Mouse (Mus musculus) lung, embryonic 16.5 days (tissue): Measurements from ENCODE around the gene Cmip. TPM values are rescaled to one million over a fixed set of nuclear protein-coding genes. Genes with fewer than 3 reads are reported as not detected.
A peak's percentile ranks its signal among the peaks of the same experiment; 100 is the strongest.

ENCODE experiments used
- ATAC-seq: fragments of 200-750 bp; cut with Nextera tagmentation; 2 replicates; pipeline ENCODE4 v1.8.0; 2017; ENCODE audit warnings: low read depth, mild to moderate bottlenecking, moderate library complexity
- H3K27ac ChIP-seq: fragments of 300-500 bp; sonication (generic); 2 replicates; pipeline ENCODE4 v1.5.1; 2014; ENCODE audit warnings: mild to moderate bottlenecking, control low read depth, low read length
- H3K27me3 ChIP-seq: fragments of 300-500 bp; sonication (generic); 2 replicates; pipeline ENCODE4 v1.6.1; 2014; ENCODE audit warnings: low read depth, low read length, mixed read lengths; ENCODE audit not compliant: control insufficient read depth, insufficient read depth
- H3K36me3 ChIP-seq: fragments of 300-500 bp; sonication (generic); 2 replicates; pipeline ENCODE4 v1.6.1; 2014; ENCODE audit warnings: low read length; ENCODE audit not compliant: control insufficient read depth, insufficient read depth
- H3K4me1 ChIP-seq: fragments of 300-500 bp; sonication (generic); replicated peaks from 2 replicates; pipeline ENCODE4 v1.6.1; 2014; ENCODE audit warnings: low read length, mixed read lengths; ENCODE audit not compliant: control insufficient read depth, insufficient read depth
- H3K4me2 ChIP-seq: fragments of 300-500 bp; sonication (generic); 2 replicates; pipeline ENCODE4 v1.6.1; 2014; ENCODE audit warnings: low read depth, low read length, control low read depth
- H3K4me3 ChIP-seq: fragments of 300-500 bp; sonication (generic); 2 replicates; pipeline ENCODE4 v1.5.1; 2014; ENCODE audit warnings: mild to moderate bottlenecking, low read length, control low read depth
- H3K9ac ChIP-seq: fragments of 300-500 bp; sonication (generic); 2 replicates; pipeline ENCODE4 v1.6.1; 2014; ENCODE audit warnings: low read length, control low read depth
- H3K9me3 ChIP-seq: fragments of 300-500 bp; sonication (generic); 2 replicates; pipeline ENCODE4 v1.6.1; 2016; ENCODE audit warnings: low read length; ENCODE audit not compliant: control insufficient read depth
- WGBS: fragments of 180-500 bp; shearing (Covaris S2); extraction: QIAGEN DNeasy Blood & Tissue Kit; methylation state at CpG from one replicate; pipeline ENCODE4 v1.1.7; 2014; 5-methylcytosine and 5-hydroxymethylcytosine counted together
- polyA plus RNA-seq: library from polyadenylated mRNA; unstranded; fragments of >200 nt; fragmentation: Nextera tagmentation; extraction: Ambion mirVana; gene quantifications from 2 replicates; pipeline ENCODE4 v1.2.1, GENCODE M21; 2015

Cmip gene
- polyA plus RNA-seq, 1 experiment from 2014 or later = 11.3 TPM

DNA sequence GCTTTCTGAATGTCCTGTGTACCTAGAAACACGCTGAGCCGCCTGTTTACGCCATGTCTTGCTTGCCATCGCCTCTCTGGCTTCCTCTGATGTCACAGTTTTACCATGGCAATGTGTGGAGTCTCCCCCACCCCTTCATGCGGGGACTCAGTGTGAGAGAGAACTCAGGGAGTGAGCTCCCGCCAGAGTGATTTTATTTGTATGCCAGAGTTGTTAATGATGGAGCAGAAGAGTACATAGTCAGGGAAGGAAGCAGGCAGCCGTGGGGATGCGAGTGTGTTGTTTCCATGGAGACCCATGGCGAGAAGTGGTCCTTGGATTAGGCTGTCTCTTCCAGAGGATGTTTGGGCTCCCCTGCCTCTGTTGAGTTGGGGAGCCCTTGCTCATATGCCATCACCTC, 194.2 kb downstream of the Cmip start:
- H3K4me2 ChIP-seq = no peak overlapping the region
- H3K36me3 ChIP-seq = peaks cover 20% of the 10 kb centered on the region
- ATAC-seq = no peak
- no peaks in the 10 kb centered on the region for H3K4me1 ChIP-seq
- no peak overlapping the region for H3K27ac ChIP-seq
- H3K4me3 ChIP-seq = no peak overlapping the region
- no peaks in the 10 kb centered on the region for H3K27me3 ChIP-seq
- no peak overlapping the region for H3K9ac ChIP-seq
- 70% methylated on average over 9 of the region's 9 CpGs for WGBS
- H3K9me3 ChIP-seq = no peaks in the 10 kb centered on the region

DNA sequence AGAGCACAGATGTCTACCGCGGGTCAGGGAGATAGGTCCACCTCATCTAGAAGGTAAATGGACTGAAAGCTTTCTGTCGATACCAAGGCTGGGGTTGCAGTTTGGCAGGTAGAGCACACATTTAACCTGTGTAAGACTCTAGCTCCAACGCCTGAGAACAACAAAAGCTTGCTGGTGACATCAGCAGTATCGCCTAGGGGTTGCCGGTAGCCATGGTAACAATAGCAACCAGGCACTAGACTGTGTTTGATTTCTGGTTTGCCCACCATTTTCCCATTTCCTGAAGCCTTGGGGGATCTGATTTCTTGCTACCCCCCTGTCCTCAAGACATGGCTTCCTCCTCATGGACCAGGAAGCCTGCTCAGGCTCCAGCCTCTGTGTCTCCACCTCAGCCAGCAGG, 197.1 kb downstream of the Cmip start:
- no peak overlapping the region for H3K4me3 ChIP-seq
- no peaks in the 10 kb centered on the region for H3K9me3 ChIP-seq
- no peaks in the 10 kb centered on the region for H3K4me1 ChIP-seq
- ATAC-seq = no peak
- no peak overlapping the region for H3K9ac ChIP-seq
- no peak overlapping the region for H3K4me2 ChIP-seq
- no peak overlapping the region for H3K27ac ChIP-seq
- H3K27me3 ChIP-seq = no peaks in the 10 kb centered on the region
- peaks cover 24% of the 10 kb centered on the region for H3K36me3 ChIP-seq
- WGBS = 82% methylated on average over 6 of the region's 6 CpGs

DNA sequence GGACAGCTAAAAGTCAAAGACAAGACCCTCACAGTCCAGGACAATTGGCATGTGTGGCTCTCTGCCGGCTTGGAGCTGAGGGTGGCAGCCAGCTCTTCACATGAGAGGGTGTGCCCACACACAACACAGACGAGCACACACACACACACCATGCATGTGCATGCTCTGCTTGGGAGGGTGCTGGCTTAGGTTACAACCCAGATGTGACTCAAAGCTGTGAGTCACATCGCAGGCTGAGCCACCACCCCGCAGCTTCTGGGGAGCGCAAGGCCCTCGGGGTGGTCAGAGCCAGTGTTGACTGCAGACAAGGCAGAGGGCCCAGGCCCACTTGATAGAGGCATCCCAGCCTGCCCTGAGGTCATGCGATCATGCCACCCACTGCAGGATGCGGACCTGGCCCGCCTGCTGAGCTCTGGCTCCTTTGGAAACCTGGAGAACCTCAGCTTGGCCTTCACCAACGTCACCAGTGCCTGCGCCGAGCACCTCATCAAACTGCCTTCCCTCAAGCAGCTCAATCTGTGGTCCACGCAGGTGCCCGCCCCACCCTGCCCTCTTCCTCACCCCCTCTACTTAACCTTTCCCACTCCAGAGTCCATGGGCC, 197.8 kb downstream of the Cmip start:
- H3K36me3 ChIP-seq = peaks cover 22% of the 10 kb centered on the region
- no peak overlapping the region for H3K4me3 ChIP-seq
- no peak overlapping the region for H3K4me2 ChIP-seq
- no peaks in the 10 kb centered on the region for H3K9me3 ChIP-seq
- no peak overlapping the region for H3K9ac ChIP-seq
- WGBS = 90% methylated on average over 14 of the region's 14 CpGs
- H3K27ac ChIP-seq = no peak overlapping the region
- H3K4me1 ChIP-seq = no peaks in the 10 kb centered on the region
- H3K27me3 ChIP-seq = no peaks in the 10 kb centered on the region
- ATAC-seq = no peak

DNA sequence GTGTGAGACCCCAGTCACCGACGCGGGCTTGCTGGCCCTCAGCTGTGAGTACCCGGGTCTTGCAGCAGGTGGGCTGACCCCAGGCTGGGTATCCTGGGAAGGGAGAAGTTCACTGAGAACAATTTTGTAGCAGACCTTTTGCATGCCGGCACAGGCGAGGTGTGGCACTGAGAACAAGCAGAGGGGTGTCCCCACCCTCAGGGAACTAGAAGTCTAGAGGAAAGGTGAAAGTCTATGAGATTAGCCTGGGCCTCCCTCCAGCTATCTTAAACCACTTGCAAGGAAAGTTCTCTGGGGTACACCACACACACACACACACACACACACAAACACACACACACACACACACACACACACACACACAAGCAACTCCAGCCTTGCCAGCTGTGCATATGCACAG, 198.8 kb downstream of the Cmip start:
- ATAC-seq = no peak

DNA sequence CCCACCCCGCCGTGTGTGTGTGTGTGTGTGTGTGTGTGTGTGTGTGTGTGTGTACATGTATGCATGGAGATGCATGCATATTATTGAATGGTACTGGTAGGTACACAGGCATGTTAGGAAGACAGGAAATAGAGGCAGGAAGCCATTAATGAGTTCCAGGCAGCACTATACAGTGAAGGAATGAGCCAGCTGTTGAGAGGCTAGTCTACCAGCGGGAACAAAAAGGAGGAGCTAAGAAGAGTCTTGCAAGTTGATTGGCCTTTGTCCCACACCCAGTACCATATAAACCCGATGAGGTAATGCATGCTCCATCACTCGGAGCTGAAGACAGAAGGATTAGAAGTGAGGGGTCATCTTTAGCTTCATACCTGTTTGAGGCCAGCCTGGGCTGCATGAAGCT, 201.6 kb downstream of the Cmip start:
- peak; percentile 32; the same call in 1 of the 2 replicates for ATAC-seq
- 54% methylated on average over 5 of the region's 5 CpGs for WGBS
- Histone ChIP-seq H3K36me3 (peaks cover 11% of the 10 kb centered on the region), H3K4me1 (no peaks in the 10 kb centered on the region), H3K4me3 (no peak overlapping the region), H3K9me3 (no peaks in the 10 kb centered on the region), H3K27me3 (no peaks in the 10 kb centered on the region), H3K27ac (no peak overlapping the region), H3K4me2 (no peak overlapping the region), H3K9ac (no peak overlapping the region)

More for the DNA sequence above, 198.8 kb downstream of the Cmip start:
- peaks cover 22% of the 10 kb centered on the region for H3K36me3 ChIP-seq
- no peaks in the 10 kb centered on the region for H3K4me1 ChIP-seq
- 90% methylated on average over 6 of the region's 6 CpGs for WGBS
- H3K4me2 ChIP-seq = no peak overlapping the region
- no peak overlapping the region for H3K4me3 ChIP-seq
- H3K27ac ChIP-seq = no peak overlapping the region
- no peaks in the 10 kb centered on the region for H3K27me3 ChIP-seq
- no peaks in the 10 kb centered on the region for H3K9me3 ChIP-seq
- H3K9ac ChIP-seq = no peak overlapping the region

DNA sequence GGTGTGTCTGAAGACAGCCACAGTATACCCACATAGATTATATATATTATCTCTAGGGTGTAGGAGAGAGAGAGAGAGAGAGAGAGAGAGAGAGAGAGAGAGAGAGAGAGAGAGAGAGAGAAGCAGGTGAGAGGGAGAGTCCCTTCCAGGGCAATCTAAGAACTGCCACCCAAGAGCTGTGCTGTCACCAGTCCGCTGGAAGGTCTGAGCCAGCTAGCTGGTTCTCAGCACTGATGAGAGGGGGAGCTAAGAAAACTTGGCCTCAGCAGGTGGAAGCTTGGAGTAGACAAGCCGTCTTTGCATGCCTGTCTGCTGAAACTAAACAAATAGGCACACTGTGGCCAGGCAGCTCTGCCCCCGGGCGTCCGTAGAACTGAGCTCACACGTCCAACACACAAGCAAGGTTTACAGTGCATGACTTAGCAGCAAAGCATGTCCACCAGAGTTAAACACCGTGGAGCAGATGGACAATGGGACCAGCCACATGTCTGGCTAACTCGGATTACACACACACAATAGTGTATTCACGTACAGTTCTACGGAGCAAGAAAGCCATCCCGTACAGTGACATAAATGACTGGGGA, 205.9 kb downstream of the Cmip start:
- no peaks in the 10 kb centered on the region for H3K27me3 ChIP-seq
- ATAC-seq = no peak
- H3K27ac ChIP-seq = no peak overlapping the region
- no peaks in the 10 kb centered on the region for H3K4me1 ChIP-seq
- no peak overlapping the region for H3K4me2 ChIP-seq
- 50% methylated on average over 11 of the region's 11 CpGs for WGBS
- no peak overlapping the region for H3K4me3 ChIP-seq
- no peaks in the 10 kb centered on the region for H3K9me3 ChIP-seq
- H3K36me3 ChIP-seq = 0 out of 2 replicates have a peak, but pooled peaks cover 2% of the 10 kb centered on the region
- no peak overlapping the region for H3K9ac ChIP-seq

DNA sequence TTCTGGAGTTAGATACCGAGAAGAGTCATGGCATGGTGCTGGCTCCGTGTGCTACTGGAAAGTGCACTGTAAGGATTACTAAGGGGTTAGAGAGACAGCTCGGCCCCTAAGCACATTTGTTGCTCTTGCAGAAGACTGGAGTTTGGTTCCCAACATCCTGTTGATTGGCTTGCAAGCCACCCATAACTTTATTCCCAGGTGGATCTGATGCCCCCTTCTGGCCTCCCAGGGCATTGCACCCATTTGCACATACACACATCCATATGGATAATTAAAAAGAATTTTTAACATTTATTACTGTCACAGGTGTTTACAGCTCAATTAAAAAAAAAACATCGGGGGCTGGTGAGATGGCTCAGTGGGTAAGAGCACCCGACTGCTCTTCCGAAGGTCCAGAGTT, 207.7 kb downstream of the Cmip start:
- Histone ChIP-seq H3K4me2 (no peak overlapping the region), H3K4me3 (no peak overlapping the region), H3K9ac (no peak overlapping the region), H3K27me3 (no peaks in the 10 kb centered on the region), H3K27ac (no peak overlapping the region), H3K36me3 (no peaks in the 10 kb centered on the region), H3K4me1 (no peaks in the 10 kb centered on the region), H3K9me3 (no peaks in the 10 kb centered on the region)
- WGBS = 94% methylated on average over 6 of the region's 6 CpGs
- no peak for ATAC-seq

DNA sequence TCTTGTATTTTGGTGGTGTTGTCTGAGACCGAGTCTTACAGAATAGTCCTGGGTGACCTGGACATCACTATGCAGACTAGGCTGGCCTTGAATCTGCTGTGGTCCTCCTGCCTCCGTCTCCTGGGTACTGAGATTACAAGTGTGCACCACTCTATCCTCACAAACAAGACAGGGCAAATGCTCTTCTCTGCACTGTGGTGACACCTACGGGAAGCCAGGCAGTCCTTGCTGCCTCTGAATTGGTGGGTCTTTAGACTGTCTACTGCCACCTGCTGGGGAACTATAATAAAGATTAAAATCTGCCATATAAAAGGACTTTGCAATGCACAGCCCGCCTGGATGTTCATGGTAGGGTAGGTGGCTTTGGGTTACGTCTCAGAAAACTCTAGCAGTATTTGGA, 208.4 kb downstream of the Cmip start:
- no peaks in the 10 kb centered on the region for H3K36me3 ChIP-seq
- peak; percentile 78 for ATAC-seq
- H3K9ac ChIP-seq = no peak overlapping the region
- WGBS = 26% methylated on average over 5 of the region's 5 CpGs
- H3K4me2 ChIP-seq = no peak overlapping the region
- H3K4me3 ChIP-seq = no peak overlapping the region
- H3K4me1 ChIP-seq = peaks cover 6% of the 10 kb centered on the region; the same call in 1 of the 2 replicates
- H3K27ac ChIP-seq = no peak overlapping the region
- H3K9me3 ChIP-seq = no peaks in the 10 kb centered on the region
- no peaks in the 10 kb centered on the region for H3K27me3 ChIP-seq

DNA sequence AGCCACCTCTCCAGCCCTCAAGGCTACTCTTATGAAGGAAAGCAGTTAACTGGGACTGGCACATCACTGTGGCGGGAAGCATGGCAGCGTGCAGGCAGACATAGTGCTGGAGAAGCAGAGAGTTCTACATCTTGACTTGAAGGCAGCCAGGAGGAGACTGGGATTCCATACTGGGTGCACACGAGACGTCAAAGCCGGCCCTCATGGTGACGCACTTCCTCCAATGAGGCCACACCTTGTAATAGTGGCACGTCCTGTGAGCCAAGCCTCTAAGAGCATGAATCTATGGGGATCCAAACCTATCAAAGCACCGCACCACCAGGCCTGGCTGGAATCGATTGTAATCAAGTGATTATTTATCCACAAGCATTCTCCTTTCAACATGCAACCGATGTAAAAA, 210.6 kb downstream of the Cmip start:
- no peak for ATAC-seq
- no peak overlapping the region for H3K4me3 ChIP-seq
- WGBS = 77% methylated on average over 10 of the region's 10 CpGs
- H3K27ac ChIP-seq = no peak overlapping the region
- H3K27me3 ChIP-seq = no peaks in the 10 kb centered on the region
- no peak overlapping the region for H3K4me2 ChIP-seq
- H3K36me3 ChIP-seq = no peaks in the 10 kb centered on the region
- H3K9me3 ChIP-seq = no peaks in the 10 kb centered on the region
- peaks cover 14% of the 10 kb centered on the region for H3K4me1 ChIP-seq
- H3K9ac ChIP-seq = no peak overlapping the region
